Mouse (Mus musculus) megakaryocyte, embryonic 14.5 days (primary cell): Measurements from ENCODE around the gene Pygm.

Experiments
- FLI1 ChIP-seq: IDR thresholded peaks from 2 replicates; pipeline ENCODE4 v1.6.1; 2012; ENCODE audit warnings: low read length, inconsistent platforms, mixed read lengths
- GATA1 ChIP-seq: IDR thresholded peaks from 3 replicates; pipeline ENCODE4 v1.6.1; 2012; ENCODE audit warnings: mixed read lengths, low read length, inconsistent platforms, borderline replicate concordance

DNA sequence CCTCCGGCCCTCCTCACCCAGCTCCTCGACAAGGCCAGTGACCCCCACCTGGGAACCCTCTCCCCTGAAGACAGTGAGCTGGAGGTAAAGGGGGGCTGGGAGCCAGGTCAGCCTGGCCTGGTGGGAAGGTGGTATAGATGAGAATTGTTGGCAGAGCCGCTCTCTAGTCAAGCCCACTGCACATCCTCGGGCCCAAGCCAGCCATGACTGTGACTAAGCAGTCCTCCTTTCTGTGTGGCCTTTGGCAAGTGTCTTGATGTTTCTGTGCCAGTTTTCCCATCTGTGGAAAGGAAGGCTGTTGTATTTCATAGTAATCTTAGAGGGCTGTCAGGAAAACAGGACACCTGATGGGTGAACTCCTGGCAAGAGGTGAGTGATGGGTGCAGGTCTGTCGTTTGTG lies 40.2 kb upstream of the Pygm start:
- TF ChIP-seq GATA1 (no peak), FLI1 (no peak)
